ENCODE assay signal across 22 mouse cellular contexts in the genomic region with DNA sequence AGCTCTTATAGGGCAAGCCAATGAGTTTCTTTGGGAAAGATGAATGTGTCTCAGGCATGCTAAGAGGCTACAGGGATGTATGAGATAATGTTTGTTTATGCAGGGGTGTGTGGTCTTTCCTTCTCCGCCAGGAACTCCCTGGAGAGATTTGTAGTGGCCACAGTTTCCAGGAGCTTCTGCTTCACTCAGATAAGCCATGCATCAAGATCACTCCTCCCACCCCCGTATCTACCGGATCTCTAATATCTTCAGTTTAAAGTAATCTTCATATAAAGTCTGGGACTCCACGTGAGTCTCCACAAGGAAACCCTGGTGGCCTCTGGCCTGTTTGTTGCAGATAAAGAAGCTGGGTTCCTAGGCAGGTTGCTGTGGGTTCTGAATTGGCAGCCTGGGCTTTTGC. TPM values are rescaled to one million over a fixed set of nuclear protein-coding genes. Genes with fewer than 3 reads are reported as not detected.
A peak's percentile ranks its signal among the peaks of the same experiment; 100 is the strongest.
DNase-seq lines count a peak whose midpoint lies in the region; ATAC-seq and TF ChIP-seq lines count a peak whose summit lies in the region.
"Had no signal": no experiment of that assay in that cellular context is flagged by ENCODE, and none has a peak within 500 bp of the region (broad histone marks: within the 10 kb centered on the region; RNA-seq: fewer than 3 reads in every experiment).

No protein-coding gene starts in this region.

- H3K9ac ChIP-seq in heart, postnatal 0 days (replicated peaks; ENCODE audit: low read depth, low read length), result no peak overlapping the region
- H3K9ac ChIP-seq in forebrain, embryonic 11.5 days (ENCODE audit: low read length), result no peak overlapping the region
- H3K9ac ChIP-seq: embryonic facial prominence, embryonic 15.5 days; hindbrain, embryonic 13.5 days; neural tube, embryonic 15.5 days had no signal

- 0 out of 2 replicates have a peak overlapping the region, but pooled peaks have one; percentile 34 for H3K27ac ChIP-seq in heart, postnatal 0 days (ENCODE audit: low read depth)
- no peak overlapping the region for H3K27ac ChIP-seq in forebrain, embryonic 11.5 days (ENCODE audit: low read depth, low read length)
- H3K27ac ChIP-seq in limb, embryonic 10.5 days, result no peak overlapping the region
- H3K27ac ChIP-seq: embryonic facial prominence, embryonic 15.5 days; hindbrain, embryonic 13.5 days; neural tube, embryonic 15.5 days had no signal

- no peak for TF ChIP-seq CTCF in heart, postnatal 0 days (IDR thresholded peaks at IDR 0.05; ENCODE audit: low read depth)

- H3K4me1 ChIP-seq in heart, postnatal 0 days (ENCODE audit: control insufficient read depth, insufficient read depth), result no peaks in the 10 kb centered on the region
- H3K4me1 ChIP-seq in forebrain, embryonic 11.5 days (replicated peaks; ENCODE audit: control insufficient read depth, insufficient read depth, low read length), result no peaks in the 10 kb centered on the region
- H3K4me1 ChIP-seq in limb, embryonic 10.5 days, result no peaks in the 10 kb centered on the region
- H3K4me1 ChIP-seq: embryonic facial prominence, embryonic 15.5 days; hindbrain, embryonic 13.5 days; megakaryocyte, embryonic 14.5 days; neural tube, embryonic 15.5 days had no signal

- no peak for DNase-seq in heart, postnatal 0 days (ENCODE audit: low spot score)
- no peak for DNase-seq in heart, adult 18-20 months
- DNase-seq in MEL-GATA-1-ER (ENCODE audit: extremely low read depth, low read depth), result peak; percentile 1
- peak; percentile 3 for DNase-seq in lung, postnatal 10 days
- DNase-seq in forebrain, embryonic 11.5 days (ENCODE audit: low spot score), result no peak
- no peak for DNase-seq in left cerebral cortex, postnatal 10 days (ENCODE audit: extremely low spot score in 1 of 2, low spot score in 2 of 2)
- no peak for DNase-seq in limb, embryonic 10.5 days (ENCODE audit: low spot score)
- DNase-seq: adrenal gland, adult 2 months; cerebellum, postnatal 25 days; gastrocnemius, postnatal 14 days; kidney, adult 9 months; left cerebral cortex, postnatal 4 days had no signal

- ATAC-seq in heart, postnatal 0 days (ENCODE audit: insufficient read depth, low read depth), result peak; percentile 49
- peak; percentile 65 for ATAC-seq in erythroid progenitor cell, adult 5-6 weeks (replicated peaks; ENCODE audit: low FRiP score, poor library complexity, severe bottlenecking)
- ATAC-seq in forebrain, embryonic 11.5 days (replicated peaks; ENCODE audit: low FRiP score), result no peak
- ATAC-seq: CD4-positive, CD25-positive, alpha-beta regulatory T cell, adult 4 months; Patski had no signal

- 33% methylated on average over 4 of the region's 4 CpGs for WGBS in heart, postnatal 0 days
- WGBS in forebrain, embryonic 11.5 days, result 77% methylated on average over 4 of the region's 4 CpGs
- WGBS in limb, embryonic 10.5 days, result 74% methylated on average over 4 of the region's 4 CpGs

- H3K36me3 ChIP-seq in heart, postnatal 0 days (replicated peaks; ENCODE audit: control insufficient read depth, insufficient read depth, low read length), result no peaks in the 10 kb centered on the region
- no peaks in the 10 kb centered on the region for H3K36me3 ChIP-seq in forebrain, embryonic 11.5 days (ENCODE audit: control insufficient read depth, insufficient read depth, low read length)
- no peaks in the 10 kb centered on the region for H3K36me3 ChIP-seq in limb, embryonic 10.5 days
- H3K36me3 ChIP-seq: embryonic facial prominence, embryonic 15.5 days; hindbrain, embryonic 13.5 days; neural tube, embryonic 15.5 days had no signal

- no peaks in the 10 kb centered on the region for H3K27me3 ChIP-seq in heart, postnatal 0 days (ENCODE audit: control insufficient read depth, insufficient read depth, low read length)
- H3K27me3 ChIP-seq in forebrain, embryonic 11.5 days (ENCODE audit: control insufficient read depth, insufficient read depth, low read length), result no peaks in the 10 kb centered on the region
- no peaks in the 10 kb centered on the region for H3K27me3 ChIP-seq in limb, embryonic 10.5 days (ENCODE audit: low read depth, poor library complexity, severe bottlenecking)
- H3K27me3 ChIP-seq: embryonic facial prominence, embryonic 15.5 days; hindbrain, embryonic 13.5 days; megakaryocyte, embryonic 14.5 days; neural tube, embryonic 15.5 days; Patski had no signal

- H3K4me3 ChIP-seq in heart, postnatal 0 days (ENCODE audit: low read depth, low read length), result no peak overlapping the region
- H3K4me3 ChIP-seq in forebrain, embryonic 11.5 days (ENCODE audit: low read depth, low read length), result no peak overlapping the region
- H3K4me3 ChIP-seq in limb, embryonic 10.5 days, result no peak overlapping the region
- H3K4me3 ChIP-seq: embryonic facial prominence, embryonic 15.5 days; hindbrain, embryonic 13.5 days; megakaryocyte, embryonic 14.5 days; neural tube, embryonic 15.5 days had no signal

- H3K9me3 ChIP-seq in heart, postnatal 0 days (replicated peaks; ENCODE audit: control insufficient read depth, low read length), result no peaks in the 10 kb centered on the region
- H3K9me3 ChIP-seq in forebrain, embryonic 11.5 days (ENCODE audit: control insufficient read depth, low read length), result no peaks in the 10 kb centered on the region
- H3K9me3 ChIP-seq in limb, embryonic 10.5 days (replicated peaks), result no peaks in the 10 kb centered on the region
- H3K9me3 ChIP-seq: embryonic facial prominence, embryonic 15.5 days; hindbrain, embryonic 13.5 days; neural tube, embryonic 15.5 days had no signal

- intact Hi-C loops in left cerebral cortex, postnatal 10 days (cut with DNase I), result no loop called here

- TF ChIP-seq EP300 in heart, postnatal 0 days (IDR thresholded peaks at IDR 0.05; ENCODE audit: low read depth), result no peak

- H3K4me2 ChIP-seq in heart, postnatal 0 days (ENCODE audit: low read depth, low read length), result no peak overlapping the region
- no peak overlapping the region for H3K4me2 ChIP-seq in forebrain, embryonic 11.5 days (ENCODE audit: low read depth, low read length, severe bottlenecking)
- H3K4me2 ChIP-seq: embryonic facial prominence, embryonic 15.5 days; hindbrain, embryonic 13.5 days; neural tube, embryonic 15.5 days had no signal

RNA-seq across cellular contexts. Expression of a gene that starts 30.7 kb away (rescaled TPM):
- not detected in 2 replicates for total RNA-seq in heart, postnatal 0 days (2014; rRNA removed; ENCODE audit: low replicate concordance)
- polyA plus RNA-seq in heart, postnatal 0 days (2015; fragmentation: Nextera tagmentation; extraction: Ambion mirVana), result not detected in 2 replicates
- total RNA-seq in heart, adult 18-20 months (2021), result not detected
- total RNA-seq in erythroid progenitor cell, adult 5-6 weeks (2015; ENCODE audit: low replicate concordance), result not detected in 2 replicates
- total RNA-seq in erythroid progenitor cell, adult 5-6 weeks (2017; ENCODE audit: low replicate concordance), result not detected in 2 replicates
- polyA plus RNA-seq in forebrain, embryonic 11.5 days (2014; fragmentation: Nextera tagmentation; extraction: Ambion mirVana), result not detected in 2 replicates
- not detected for total RNA-seq in left cerebral cortex, postnatal 10 days (2021)
- not detected in 2 replicates for polyA plus RNA-seq in limb, embryonic 10.5 days (2016; fragmentation: Nextera tagmentation; extraction: Ambion mirVana)
- total RNA-seq: adrenal gland, adult 2 months; gastrocnemius, postnatal 14 days; layer of hippocampus, postnatal 10 days; left cerebral cortex, postnatal 4 days; monocyte, adult 5-6 weeks had no signal
- polyA plus RNA-seq: adrenal gland, adult 2 months; CD4-positive, CD25-positive, alpha-beta regulatory T cell, adult 4 months; embryonic facial prominence, embryonic 15.5 days; hindbrain, embryonic 13.5 days; neural tube, embryonic 15.5 days; Patski; urinary bladder, adult 2 months had no signal

RNA-seq across cellular contexts. Expression of a gene that starts 50.9 kb away (rescaled TPM):
- total RNA-seq in heart, postnatal 0 days (2014; rRNA removed; ENCODE audit: low replicate concordance), result not detected in 2 replicates
- polyA plus RNA-seq in heart, postnatal 0 days (2015; fragmentation: Nextera tagmentation; extraction: Ambion mirVana), result not detected in 2 replicates
- not detected for total RNA-seq in heart, adult 18-20 months (2021)
- not detected in 2 replicates for total RNA-seq in erythroid progenitor cell, adult 5-6 weeks (2015; ENCODE audit: low replicate concordance)
- total RNA-seq in erythroid progenitor cell, adult 5-6 weeks (2017; ENCODE audit: low replicate concordance), result not detected in 2 replicates
- not detected in 2 replicates for polyA plus RNA-seq in forebrain, embryonic 11.5 days (2014; fragmentation: Nextera tagmentation; extraction: Ambion mirVana)
- not detected for total RNA-seq in left cerebral cortex, postnatal 10 days (2021)
- not detected in 2 replicates for polyA plus RNA-seq in limb, embryonic 10.5 days (2016; fragmentation: Nextera tagmentation; extraction: Ambion mirVana)
- total RNA-seq: adrenal gland, adult 2 months; gastrocnemius, postnatal 14 days; left cerebral cortex, postnatal 4 days; monocyte, adult 5-6 weeks had no signal
- polyA plus RNA-seq: adrenal gland, adult 2 months; CD4-positive, CD25-positive, alpha-beta regulatory T cell, adult 4 months; embryonic facial prominence, embryonic 15.5 days; neural tube, embryonic 15.5 days; Patski; urinary bladder, adult 2 months had no signal

Comparison
In these comparisons a context has a peak if more than half of its experiments do, and no peak if none do; other contexts are left out.
1. DNase-seq: peak in MEL-GATA-1-ER (single experiment) and lung, postnatal 10 days (single experiment); none in heart, postnatal 0 days (single experiment), heart, adult 18-20 months (0 of 2), forebrain, embryonic 11.5 days (single experiment), left cerebral cortex, postnatal 10 days (0 of 2) and limb, embryonic 10.5 days (single experiment).